Mouse (Mus musculus) cerebellum, adult 2 months (tissue): ENCODE measurements at regions not wholly inside any gene's neighbourhood (a gene's known extent, or its start where the extent isn't known, plus 50 kb on each side); places are given as distances from the start of the nearest gene placed in this dataset.

Experiments used
- DNase-seq, 2 experiments: peaks; one replicate each; pipeline ENCODE4 v3.0.0; 2021
- H3K27ac ChIP-seq: fragments of 200-500 bp; 2 replicates; pipeline ENCODE4 v1.5.1; 2012; ENCODE audit warnings: low read length, control low read depth, inconsistent platforms; ENCODE audit not compliant: insufficient read depth
- H3K27me3 ChIP-seq: fragments of 200-500 bp; 2 replicates; pipeline ENCODE4 v1.6.1; 2012; ENCODE audit warnings: inconsistent platforms, mild to moderate bottlenecking, low read length, moderate library complexity; ENCODE audit not compliant: control insufficient read depth, insufficient read depth
- H3K4me1 ChIP-seq: fragments of 200-500 bp; 2 replicates; pipeline ENCODE4 v1.6.1; 2011; ENCODE audit warnings: low read length; ENCODE audit not compliant: control insufficient read depth, insufficient read depth
- H3K4me3 ChIP-seq: fragments of 200-500 bp; replicated peaks from 2 replicates; pipeline ENCODE3; 2011; ENCODE audit warnings: mild to moderate bottlenecking, low read depth, low read length, control low read depth; ENCODE audit not compliant: insufficient read depth
- CTCF ChIP-seq: fragments of 200-500 bp; IDR thresholded peaks from 2 replicates; pipeline ENCODE4 v1.5.1; 2011; ENCODE audit warnings: low read depth, mild to moderate bottlenecking, control low read depth, low read length, moderate library complexity, borderline replicate concordance; ENCODE audit not compliant: insufficient read depth
- POLR2A ChIP-seq: fragments of 200-500 bp; IDR thresholded peaks from 2 replicates; pipeline ENCODE4 v1.6.1; 2011; ENCODE audit warnings: low read length, control low read depth, borderline replicate concordance; ENCODE audit not compliant: insufficient read depth
- WGBS: fragments of 180-500 bp; shearing (Covaris S2); methylation state at CpG from one replicate; pipeline ENCODE4 v1.1.7; 2018; 5-methylcytosine and 5-hydroxymethylcytosine counted together

DNA sequence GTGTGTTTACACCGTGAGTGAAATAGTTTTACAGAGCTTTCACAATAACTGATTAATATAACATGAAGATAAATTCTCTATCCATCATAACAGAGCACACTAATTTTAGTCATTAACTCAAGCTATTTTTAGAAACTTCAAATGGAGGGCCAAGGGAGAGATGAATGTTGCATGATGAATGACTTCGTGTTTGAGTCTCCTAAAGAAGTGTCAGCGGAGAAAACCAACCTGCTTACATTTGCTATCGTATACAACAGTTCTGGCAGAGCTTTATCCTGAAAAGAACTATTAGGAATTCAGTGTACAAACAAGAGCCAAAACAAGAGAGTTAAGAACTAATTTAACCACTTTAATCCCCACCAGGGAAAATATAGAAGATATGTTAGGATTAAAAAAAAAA is 526.9 kb downstream of the Zpld1 start:
- WGBS, result 82% methylated on average over 4 of the region's 4 CpGs
- Histone ChIP-seq H3K27me3 (no peaks in the 10 kb centered on the region), H3K27ac (no peak overlapping the region), H3K4me3 (no peak overlapping the region), H3K4me1 (no peaks in the 10 kb centered on the region)
- no peak for TF ChIP-seq POLR2A
- TF ChIP-seq CTCF, result no peak
- DNase-seq, result no peak

DNA sequence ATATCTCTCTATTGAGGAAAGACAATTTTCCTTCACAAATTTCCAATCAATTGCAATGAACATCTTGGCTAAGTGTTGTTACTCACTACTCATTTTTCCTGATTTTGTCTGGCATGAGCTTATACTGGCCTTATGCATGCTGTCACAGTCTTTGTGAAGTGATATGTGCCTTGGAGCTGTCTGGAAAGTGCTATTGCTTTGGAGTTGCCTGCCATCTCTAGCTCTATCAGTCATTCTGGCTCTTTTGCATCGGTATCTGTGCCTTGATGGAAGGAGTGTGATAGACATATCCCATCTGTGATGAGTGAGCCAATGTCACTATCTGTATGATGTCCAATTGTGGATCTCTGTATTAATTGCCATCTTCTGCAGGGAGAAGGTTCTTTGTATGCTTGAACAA is 553.6 kb downstream of the Zpld1 start:
- Histone ChIP-seq H3K27me3 (no peaks in the 10 kb centered on the region), H3K4me1 (no peaks in the 10 kb centered on the region), H3K27ac (no peak overlapping the region), H3K4me3 (no peak overlapping the region)
- WGBS, result 91% methylated on average over 1 of the region's 1 CpGs
- no peak for TF ChIP-seq CTCF
- no peak for TF ChIP-seq POLR2A
- no peak for DNase-seq

DNA sequence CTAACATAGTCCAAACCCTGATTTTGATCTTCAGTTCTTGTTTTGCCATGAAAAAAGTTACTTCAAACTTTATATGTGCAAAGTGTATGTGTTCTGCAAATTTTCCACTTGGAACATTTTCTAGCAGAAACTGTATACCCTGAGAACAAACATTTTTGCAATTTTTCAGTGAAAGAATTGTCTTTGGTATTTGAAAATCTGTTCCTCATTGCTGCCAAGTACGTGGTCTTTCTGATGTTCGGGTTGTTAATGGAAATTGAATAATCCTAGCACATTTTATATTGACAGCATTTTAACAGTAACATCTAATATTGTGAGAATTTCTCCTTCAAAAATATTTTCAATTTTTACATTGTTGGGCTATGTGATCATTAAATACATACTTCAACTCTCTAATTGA is 564.3 kb downstream of the Zpld1 start:
- 74% methylated on average over 2 of the region's 2 CpGs for WGBS
- no peak overlapping the region for H3K27ac ChIP-seq

DNA sequence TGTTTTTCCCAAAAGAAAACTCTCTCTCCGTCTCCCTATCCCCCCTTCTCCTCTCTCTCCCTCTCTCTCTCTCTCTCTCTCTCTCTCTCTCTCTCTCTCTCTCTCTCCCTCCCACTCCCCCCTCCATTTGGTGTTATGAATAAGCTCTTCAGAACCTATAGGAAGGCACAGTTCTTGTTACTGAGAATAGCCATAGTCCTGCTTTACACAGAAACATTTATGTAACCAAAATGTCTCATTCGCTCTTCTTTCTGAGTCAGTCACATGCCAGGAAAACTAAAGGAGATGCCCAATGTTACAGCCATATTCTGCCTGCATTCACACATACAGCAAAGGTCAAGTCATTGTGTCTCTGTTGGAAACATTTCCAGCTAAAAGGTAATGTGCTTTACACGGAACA is 589.9 kb downstream of the Zpld1 start:
- H3K4me1 ChIP-seq, result no peaks in the 10 kb centered on the region
- H3K27ac ChIP-seq, result no peak overlapping the region
- no peak for DNase-seq
- H3K27me3 ChIP-seq, result no peaks in the 10 kb centered on the region
- TF ChIP-seq CTCF, result no peak
- no peak overlapping the region for H3K4me3 ChIP-seq
- WGBS, result 89% methylated on average over 3 of the region's 3 CpGs

More for the DNA sequence above, 564.3 kb downstream of the Zpld1 start:
- no peaks in the 10 kb centered on the region for H3K27me3 ChIP-seq
- TF ChIP-seq POLR2A, result no peak
- TF ChIP-seq CTCF, result no peak
- H3K4me1 ChIP-seq, result no peaks in the 10 kb centered on the region
- no peak for DNase-seq
- H3K4me3 ChIP-seq, result no peak overlapping the region

- H3K27me3 ChIP-seq, result no peaks in the 10 kb centered on the region
- H3K4me1 ChIP-seq, result no peaks in the 10 kb centered on the region
- H3K4me3 ChIP-seq, result no peak overlapping the region
- no peak overlapping the region for H3K27ac ChIP-seq
- WGBS, result 13% methylated on average over 4 of the region's 4 CpGs
- no peak for DNase-seq
- TF ChIP-seq CTCF (no peak), POLR2A (no peak)
These were observed 615.0 kb downstream of the Zpld1 start for GRCm38 (mm10) chr16:54682815-54683214.

- no peak overlapping the region for H3K27ac ChIP-seq
- no peak for DNase-seq
- WGBS, result 85% methylated on average over 7 of the region's 7 CpGs
- TF ChIP-seq CTCF (no peak), POLR2A (no peak)
- H3K4me3 ChIP-seq, result no peak overlapping the region
- H3K4me1 ChIP-seq, result no peaks in the 10 kb centered on the region
- H3K27me3 ChIP-seq, result no peaks in the 10 kb centered on the region
These were observed 648.9 kb downstream of the Zpld1 start for GRCm38 (mm10) chr16:54648728-54649525.

GRCm38 (mm10) chr16:54647821-54648220 is 650.0 kb downstream of the Zpld1 start:
- TF ChIP-seq CTCF (no peak), POLR2A (no peak)
- H3K4me1 ChIP-seq, result no peaks in the 10 kb centered on the region
- H3K27me3 ChIP-seq, result no peaks in the 10 kb centered on the region
- WGBS, result 79% methylated on average over 2 of the region's 2 CpGs
- H3K27ac ChIP-seq, result no peak overlapping the region
- DNase-seq, result no peak
- H3K4me3 ChIP-seq, result no peak overlapping the region

GRCm38 (mm10) chr16:54646252-54646651 is 651.5 kb downstream of the Zpld1 start:
- Histone ChIP-seq H3K4me3 (no peak overlapping the region), H3K27ac (no peak overlapping the region), H3K27me3 (no peaks in the 10 kb centered on the region), H3K4me1 (no peaks in the 10 kb centered on the region)
- no peak for DNase-seq
- WGBS, result 89% methylated on average over 6 of the region's 6 CpGs
- TF ChIP-seq POLR2A, result no peak
- no peak for TF ChIP-seq CTCF

DNA sequence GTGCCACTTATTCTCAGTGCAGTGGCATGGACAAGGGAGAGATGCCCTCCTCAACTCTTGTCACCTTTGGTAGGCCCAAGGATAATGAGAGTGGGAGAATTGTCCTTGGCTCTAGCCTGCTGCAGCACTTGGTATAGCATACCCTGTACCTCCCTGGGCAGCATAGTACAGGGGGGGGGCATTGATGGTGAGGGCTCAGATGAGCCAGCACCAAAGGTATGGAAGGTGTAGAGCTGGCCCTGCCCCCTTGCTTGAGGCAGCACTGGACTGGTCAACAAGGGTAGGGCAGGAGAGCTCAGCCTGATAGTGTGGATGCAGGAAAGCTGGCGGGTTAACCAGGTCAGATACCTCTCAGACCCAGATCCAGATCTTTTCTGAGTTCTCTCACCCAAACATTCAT is 668.6 kb downstream of the Zpld1 start:
- H3K27ac ChIP-seq, result no peak overlapping the region
- DNase-seq, result no peak
- H3K4me1 ChIP-seq, result no peaks in the 10 kb centered on the region
- no peak for TF ChIP-seq POLR2A
- no peak for TF ChIP-seq CTCF
- WGBS, result 86% methylated on average over 1 of the region's 1 CpGs
- no peaks in the 10 kb centered on the region for H3K27me3 ChIP-seq
- no peak overlapping the region for H3K4me3 ChIP-seq
